Mouse (Mus musculus) heart, adult 11 months (tissue): ENCODE data around the gene Rbp3.

Experiments
- DNase-seq: peaks from one replicate; pipeline ENCODE4 v3.0.0; 2022

Rbp3 gene

DNA sequence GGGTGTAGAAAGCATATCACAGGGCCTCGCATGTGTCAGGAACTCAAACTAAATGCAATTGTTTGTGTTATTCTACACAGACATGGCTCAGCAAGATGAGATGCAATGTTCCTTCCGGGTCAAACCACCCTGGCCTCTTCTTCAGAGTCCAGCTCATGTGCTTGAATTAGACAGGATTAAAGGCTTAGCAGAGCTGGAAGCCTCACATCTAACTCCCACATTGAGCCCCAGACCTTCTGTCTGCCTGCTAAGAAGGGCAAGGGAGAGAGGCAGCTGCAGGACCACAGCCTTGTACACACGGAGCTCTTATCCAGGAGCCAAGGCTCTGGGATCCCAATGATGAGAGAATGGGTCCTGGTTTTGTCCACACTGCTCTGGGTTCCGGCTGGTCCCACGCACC, at the start of gene Rbp3:
Rbp3 (plus strand) TSS at position 243 of the 400 bp plus-strand sequence.
- no peak for DNase-seq

DNA sequence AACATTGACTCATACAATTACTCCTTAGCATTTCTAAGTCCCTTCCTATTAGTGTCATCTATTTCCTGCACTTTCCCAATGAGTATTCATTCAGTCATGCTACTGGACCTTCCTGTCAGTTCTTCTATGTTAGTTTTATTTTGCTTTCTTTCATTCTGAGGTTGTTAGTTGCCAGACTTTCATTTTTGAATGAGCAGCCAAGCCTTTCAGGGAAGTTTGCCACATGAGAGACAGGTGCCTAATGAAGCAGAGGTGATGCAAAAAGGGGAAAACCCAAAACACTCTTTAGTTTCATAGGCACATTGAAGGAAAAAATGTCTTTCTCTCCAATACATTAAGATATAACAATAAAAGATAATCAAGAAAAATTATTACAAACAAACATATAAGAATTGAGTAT, 49.0 kb upstream of the Rbp3 start:
- no peak for DNase-seq

- DNase-seq = peak; percentile 96
Observed at GRCm38 (mm10) chr14:33913727-33914126, 40.1 kb upstream of the Rbp3 start.

- peak; percentile 82 for DNase-seq
Observed at GRCm38 (mm10) chr14:33914206-33914605, 39.6 kb upstream of the Rbp3 start.

DNA sequence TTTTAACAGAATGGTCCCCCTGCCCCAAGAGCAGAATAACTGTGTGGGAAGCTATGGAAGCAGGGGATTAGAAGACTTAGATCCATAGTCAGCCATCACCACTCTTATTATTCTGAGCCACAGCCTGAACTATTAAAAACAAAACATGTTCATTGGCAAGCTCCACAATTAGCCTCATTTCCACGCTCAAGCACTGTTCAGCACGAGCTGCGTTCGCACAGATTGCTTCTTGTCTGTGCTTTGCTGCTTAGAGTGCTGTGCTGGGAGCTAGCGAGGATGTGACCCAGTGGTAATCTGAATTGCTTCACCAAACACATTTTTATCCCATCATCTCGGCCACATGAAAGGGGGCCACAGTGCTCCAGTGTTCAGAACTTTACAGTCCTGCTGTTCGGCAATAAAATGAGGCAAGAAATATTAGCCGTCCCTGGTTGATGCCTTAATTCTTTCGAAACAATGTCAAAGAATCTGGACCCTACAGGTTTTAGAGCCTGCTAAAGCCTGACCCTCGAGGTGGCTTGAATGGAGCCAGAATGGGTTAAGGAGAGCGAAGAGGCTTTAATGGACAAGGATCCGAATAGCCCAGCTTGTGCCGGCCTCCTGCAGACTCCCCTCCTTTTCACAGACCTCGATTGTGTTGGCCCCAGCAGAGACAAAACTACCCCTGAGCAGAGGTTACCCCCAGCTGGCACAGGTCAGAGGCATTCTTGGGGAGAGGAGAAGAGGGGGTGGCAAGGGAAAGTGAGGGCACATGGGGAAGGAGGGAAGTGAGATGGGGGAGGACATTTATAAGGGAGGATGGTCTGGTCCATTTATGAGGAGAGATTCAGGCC, 32.9 kb upstream of the Rbp3 start:
- peak; percentile 83 for DNase-seq

DNA sequence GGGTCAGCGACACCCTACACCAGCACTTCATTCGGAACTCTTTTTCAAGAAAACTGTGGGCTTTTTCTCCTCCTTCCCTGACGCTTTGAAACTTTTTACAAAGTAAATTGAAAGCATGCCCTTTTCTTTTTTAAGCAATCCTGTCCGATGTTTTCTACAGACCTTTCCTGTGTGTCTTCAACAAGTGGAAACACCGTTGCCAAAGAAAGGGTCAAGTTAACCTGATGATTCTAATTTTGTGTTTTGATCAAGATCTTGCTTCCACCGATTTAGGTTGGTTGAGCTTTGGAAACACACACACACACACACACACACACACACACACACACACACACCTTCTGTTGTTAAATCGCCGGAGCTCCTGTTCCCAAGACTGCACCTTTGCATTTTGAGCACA, 31.0 kb upstream of the Rbp3 start:
- DNase-seq = peak; percentile 15

- peak; percentile 96 for DNase-seq
Observed at GRCm38 (mm10) chr14:33923168-33924070, 30.4 kb upstream of the Rbp3 start, which contains the start of gene Gdf10. TSS of gene Gdf10 (plus strand) at chr14:33923587.

GRCm38 (mm10) chr14:33931853-33932252, 21.9 kb upstream of the Rbp3 start:
- DNase-seq = no peak

- peak; percentile 95 for DNase-seq
Observed at GRCm38 (mm10) chr14:33932935-33933703, 20.7 kb upstream of the Rbp3 start.

- DNase-seq = no peak
Observed at GRCm38 (mm10) chr14:33933778-33934317, 20.0 kb upstream of the Rbp3 start.

GRCm38 (mm10) chr14:33939117-33939516, 14.7 kb upstream of the Rbp3 start:
- DNase-seq = no peak

- DNase-seq = no peak
Observed at GRCm38 (mm10) chr14:33940739-33941138, 13.1 kb upstream of the Rbp3 start, which contains the start of gene Gdf2. TSS of gene Gdf2 (plus strand) at chr14:33941039.

GRCm38 (mm10) chr14:33942222-33942621, 11.6 kb upstream of the Rbp3 start:
- DNase-seq = no peak

- peak; percentile 86 for DNase-seq
Observed at GRCm38 (mm10) chr14:33946125-33946524, 7.7 kb upstream of the Rbp3 start.

DNA sequence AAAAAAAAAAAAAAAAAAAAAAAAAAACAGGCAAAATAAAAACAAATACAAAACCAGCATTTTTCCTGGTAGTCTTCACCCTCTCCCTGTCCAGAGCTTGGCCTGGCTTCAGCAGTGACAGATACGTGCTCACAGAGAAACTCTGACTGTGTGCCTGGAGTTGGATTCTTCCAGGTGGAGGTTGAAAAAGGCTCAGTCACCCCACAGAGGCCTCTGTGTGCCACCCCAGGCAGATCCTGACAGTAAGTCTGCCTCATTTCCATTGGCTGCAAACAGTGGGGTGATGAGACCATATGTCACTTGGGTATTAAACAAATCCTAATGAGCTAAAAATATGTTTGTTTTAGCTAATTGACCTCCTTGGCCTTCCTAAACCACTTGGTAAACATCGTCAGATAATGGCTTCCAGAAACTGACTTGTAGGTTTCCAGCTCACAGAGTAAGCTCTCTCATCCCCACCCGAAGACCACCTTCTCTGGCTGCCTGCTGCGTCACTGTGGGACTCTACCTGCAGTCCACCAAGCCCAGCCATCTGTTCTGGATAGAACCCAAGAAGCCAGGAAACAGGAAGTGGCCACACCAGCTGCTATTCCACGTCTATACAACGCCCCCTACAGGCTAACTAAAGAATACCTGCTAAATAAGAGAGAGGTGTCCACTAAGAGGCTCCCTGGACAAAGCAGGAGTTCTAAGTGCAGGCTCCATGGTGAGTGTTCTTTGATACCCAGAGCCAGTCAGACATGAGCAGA, 1.4 kb upstream of the Rbp3 start:
- peak; percentile 81 for DNase-seq

- no peak for DNase-seq
Observed at GRCm38 (mm10) chr14:33956055-33956454, 2.3 kb downstream of the Rbp3 start.

DNA sequence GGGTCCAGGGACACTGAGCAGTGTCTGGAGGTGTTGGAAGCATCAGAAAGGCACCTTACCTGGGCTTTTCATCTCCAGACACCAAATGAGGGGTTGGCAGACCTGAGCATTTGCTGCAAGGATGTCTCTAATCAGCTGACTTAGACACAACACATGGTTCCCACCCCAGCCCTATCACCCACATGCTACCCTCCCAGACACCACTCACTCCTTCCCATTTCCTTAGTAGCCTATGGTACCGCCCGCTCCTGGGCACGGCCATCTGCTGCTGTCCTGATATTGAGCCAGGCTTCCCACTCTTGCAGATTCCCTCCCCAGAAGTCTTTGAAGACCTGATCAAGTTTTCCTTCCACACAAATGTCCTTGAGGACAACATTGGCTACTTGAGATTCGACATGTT, 4.4 kb downstream of the Rbp3 start:
- DNase-seq = peak; percentile 76

- DNase-seq = peak; percentile 68
Observed at GRCm38 (mm10) chr14:33958841-33959240, 5.0 kb downstream of the Rbp3 start.

DNA sequence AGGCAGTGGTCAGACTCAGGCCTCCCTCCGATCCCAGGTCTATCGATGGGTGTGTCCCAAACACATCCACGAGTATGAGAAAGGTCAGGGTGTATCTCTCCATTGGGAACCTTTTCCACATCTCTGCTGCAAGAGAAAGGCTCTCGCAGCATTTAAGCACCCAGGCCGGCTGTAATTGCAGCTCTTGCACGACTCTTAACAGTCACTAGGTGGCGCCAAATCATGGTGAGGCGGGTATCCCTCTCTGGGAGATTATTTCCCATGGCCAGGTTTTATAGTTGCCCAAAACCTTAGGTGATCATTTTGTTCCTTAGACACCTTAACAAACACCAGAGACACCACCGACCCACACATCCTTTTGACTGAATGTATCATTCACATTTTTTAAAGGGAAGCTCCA, 5.5 kb downstream of the Rbp3 start:
- DNase-seq = peak; percentile 89

DNA sequence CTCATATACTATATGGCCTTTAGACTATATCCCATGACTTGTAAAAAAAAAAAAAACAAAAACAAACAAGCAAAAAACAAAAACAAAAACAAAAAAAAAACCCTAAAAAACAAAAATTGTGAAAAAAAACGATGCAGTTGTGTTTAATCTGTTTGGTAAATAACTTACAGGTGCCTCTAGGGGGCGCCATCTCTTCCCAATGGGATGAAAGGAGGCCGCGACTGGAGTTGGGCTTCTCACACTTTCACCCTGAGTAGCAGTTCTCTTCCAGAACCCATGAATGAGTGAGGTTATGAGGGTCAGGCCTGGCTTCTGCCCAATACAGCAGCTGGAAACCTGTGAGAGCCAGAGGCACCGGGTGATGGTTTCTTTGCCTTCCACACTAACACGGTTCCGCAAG, 11.9 kb downstream of the Rbp3 start:
- peak; percentile 82 for DNase-seq

DNA sequence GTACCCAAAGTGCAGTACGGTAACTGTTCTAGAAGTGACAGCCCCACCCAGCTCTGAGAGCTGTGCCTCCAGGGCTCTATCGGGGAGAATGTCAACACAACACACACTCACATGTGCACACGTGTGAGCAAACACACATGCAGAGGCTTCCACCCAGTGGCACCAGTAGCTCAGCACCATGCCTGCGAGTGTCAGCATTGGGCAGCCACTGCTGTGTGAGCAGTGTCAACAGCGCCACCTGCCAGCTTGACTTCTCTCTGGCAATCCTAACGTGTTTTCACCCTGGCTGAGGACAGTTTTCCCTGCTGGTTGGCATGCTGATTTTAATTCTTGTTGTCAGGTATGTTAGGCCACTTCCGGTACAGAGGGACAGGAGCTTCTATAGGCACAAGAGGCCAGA, 18.9 kb downstream of the Rbp3 start:
- no peak for DNase-seq

- peak; percentile 42 for DNase-seq
Observed at GRCm38 (mm10) chr14:33974752-33975151, 20.9 kb downstream of the Rbp3 start.
